Mouse (Mus musculus) C2C12 (cell line): ENCODE results near the gene Gm20390. TPM values are rescaled to one million over a fixed set of nuclear protein-coding genes. Genes with fewer than 3 reads are reported as not detected.

ENCODE experiments used
- H3K27me3 ChIP-seq: one replicate; pipeline ENCODE4 v1.6.1; 2011; ENCODE audit not compliant: control insufficient read depth, insufficient read depth, insufficient read length
- H3K36me3 ChIP-seq: one replicate; pipeline ENCODE4 v1.6.1; 2011; ENCODE audit not compliant: control insufficient read depth, insufficient read depth
- H3K4me3 ChIP-seq: one replicate; pipeline ENCODE4 v1.5.1; 2011; ENCODE audit warnings: mild to moderate bottlenecking, control low read depth; ENCODE audit not compliant: poor library complexity, insufficient read depth, severe bottlenecking
- H3K79me2 ChIP-seq: one replicate; pipeline ENCODE4 v1.6.1; 2011; ENCODE audit not compliant: control insufficient read depth, insufficient read depth
- H3K79me3 ChIP-seq: one replicate; pipeline ENCODE4 v1.6.1; 2011; ENCODE audit warnings: low read depth, control low read depth
- H3ac ChIP-seq: one replicate; pipeline ENCODE3; 2011; ENCODE audit warnings: low read depth; ENCODE audit not compliant: control insufficient read depth, insufficient read length
- CEBPB ChIP-seq: IDR thresholded peaks from one replicate; pipeline ENCODE4 v1.6.1; 2011; ENCODE audit warnings: low read depth, mild to moderate bottlenecking, control low read depth, moderate library complexity
- CTCF ChIP-seq: IDR thresholded peaks from one replicate; pipeline ENCODE4 v1.5.1; 2011; ENCODE audit not compliant: control insufficient read depth, insufficient read depth, insufficient read length
- FOSL1 ChIP-seq: IDR thresholded peaks from one replicate; pipeline ENCODE4 v1.8.0; 2011; ENCODE audit warnings: mild to moderate bottlenecking, low read length; ENCODE audit not compliant: poor library complexity, insufficient read depth, severe bottlenecking
- MAX ChIP-seq: IDR thresholded peaks from one replicate; pipeline ENCODE4 v1.6.1; 2011; ENCODE audit warnings: mild to moderate bottlenecking, control low read depth
- MYOD1 ChIP-seq: IDR thresholded peaks from one replicate; pipeline ENCODE4 v1.6.1; 2011; ENCODE audit warnings: low read depth; ENCODE audit not compliant: control insufficient read depth, insufficient read length
- MYOG ChIP-seq: IDR thresholded peaks from one replicate; pipeline ENCODE4 v1.6.1; 2011; ENCODE audit not compliant: control insufficient read depth, insufficient read length; ENCODE audit errors: extremely low read depth
- USF1 ChIP-seq: IDR thresholded peaks from one replicate; pipeline ENCODE4 v1.6.1; 2011; ENCODE audit warnings: low read depth, mild to moderate bottlenecking, control low read depth, moderate library complexity
- long read RNA-seq, 2 experiments: library from polyadenylated mRNA; unstranded; transcript quantifications; one replicate each; pipeline ENCODE4 v2.0.0; 2019 to 2020
- polyA plus RNA-seq: library from polyadenylated mRNA; unstranded; fragments of >200 nt; fragmentation: generic; extraction: Trizol; gene quantifications from one replicate; pipeline ENCODE4 v1.2.1, GENCODE M21; 2012; ENCODE audit warnings: missing spikeins

The Gm20390 gene
- polyA plus RNA-seq, result 578 TPM
- long read RNA-seq, experiment 1, partial matches to known transcripts, result 54 of 55 reads
- long read RNA-seq, experiment 1, other reads (novel, unspliced or antisense), result 1 of 55 reads
- long read RNA-seq, experiment 2, partial matches to known transcripts, result 1 of 1 reads
- long read RNA-seq, experiment 2, other reads (novel, unspliced or antisense), result 0 of 1 reads

DNA sequence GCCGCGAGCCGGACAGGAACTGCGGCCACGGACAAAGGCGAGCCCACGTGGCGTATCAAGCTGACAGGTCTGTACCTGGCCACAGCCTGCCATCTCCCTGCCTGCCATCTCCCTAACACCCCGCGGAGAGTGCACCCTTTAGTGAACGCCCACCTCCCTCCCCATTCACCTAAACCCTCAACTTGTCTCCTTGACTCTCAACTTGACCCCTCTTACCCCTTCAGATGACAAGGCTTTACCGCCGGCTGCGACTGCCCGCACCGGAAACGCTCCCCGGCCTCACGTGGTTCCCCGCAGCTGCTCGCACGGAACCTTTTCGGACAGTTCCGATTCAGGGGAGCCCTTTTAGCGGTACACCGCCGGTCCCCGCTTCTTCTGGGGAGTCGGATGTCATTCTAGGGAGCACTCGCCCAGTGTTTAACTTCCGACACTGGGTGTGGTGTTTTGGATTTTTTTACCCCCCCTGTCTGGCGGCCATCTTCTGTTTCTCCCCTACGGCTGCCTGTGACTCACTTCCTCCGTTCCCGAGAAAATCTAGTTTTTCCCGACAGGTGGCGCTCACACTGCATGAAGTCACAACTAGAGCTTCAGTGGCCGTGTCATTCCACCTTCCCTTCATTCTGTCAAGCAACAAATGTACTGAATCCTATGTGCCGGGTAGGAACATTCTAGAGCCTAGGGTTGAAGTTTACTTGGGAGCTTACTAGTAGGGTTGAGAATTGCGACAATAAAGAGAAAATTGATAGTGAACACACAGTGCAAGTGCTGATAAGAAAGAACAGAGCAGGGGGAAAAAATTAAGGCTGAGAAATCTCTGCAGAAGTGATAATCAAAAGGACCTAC is at the start of gene Gm20390, which contains the start of gene Nme1:
Gm20390 (minus strand) TSS at position 289 of the 843 bp plus-strand sequence.
Nme1 (minus strand) TSS at position 517 of the 843 bp plus-strand sequence.
- Histone ChIP-seq H3ac (peak within 1 kb of the TSS; percentile 96), H3K36me3 (peaks cover 33% of the 10 kb centered on the region), H3K79me2 (peaks cover 49% of the 10 kb centered on the region), H3K27me3 (no peaks in the 10 kb centered on the region), H3K79me3 (peaks cover 42% of the 10 kb centered on the region), H3K4me3 (peak within 1 kb of the TSS; percentile 43)
- TF ChIP-seq CTCF (peak; percentile 1), USF1 (peak; percentile 88), MYOG (no peak), FOSL1 (peak; percentile 33), MAX (peak; percentile 96), MYOD1 (peak; percentile 60), CEBPB (no peak)

DNA sequence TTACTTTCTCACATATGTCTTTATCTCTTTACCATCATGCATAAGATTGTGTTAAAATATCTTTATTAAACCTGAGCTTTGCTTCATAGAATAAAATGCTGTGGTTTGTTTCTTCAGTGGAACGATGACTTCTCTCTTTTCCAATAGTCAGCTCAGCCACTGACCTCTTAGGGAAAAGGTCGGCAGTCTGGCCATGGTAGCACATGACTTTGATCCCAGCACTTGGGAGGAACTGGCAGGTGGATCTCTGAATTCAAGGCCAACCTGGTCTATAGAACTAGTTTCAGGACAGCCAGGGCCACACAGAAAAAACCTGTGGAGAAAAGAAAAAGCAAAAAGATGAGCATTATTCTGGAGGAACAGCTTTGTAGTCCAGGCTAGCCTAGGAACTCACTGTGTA is 35.3 kb upstream of the Gm20390 start:
- Histone ChIP-seq H3K27me3 (no peaks in the 10 kb centered on the region), H3K4me3 (no peak overlapping the region), H3ac (no peak overlapping the region), H3K79me2 (peaks cover 91% of the 10 kb centered on the region), H3K36me3 (peaks cover 5% of the 10 kb centered on the region), H3K79me3 (peaks cover 70% of the 10 kb centered on the region)
- TF ChIP-seq MYOG (no peak), USF1 (no peak), MYOD1 (no peak), FOSL1 (no peak), CEBPB (no peak), CTCF (no peak), MAX (no peak)

DNA sequence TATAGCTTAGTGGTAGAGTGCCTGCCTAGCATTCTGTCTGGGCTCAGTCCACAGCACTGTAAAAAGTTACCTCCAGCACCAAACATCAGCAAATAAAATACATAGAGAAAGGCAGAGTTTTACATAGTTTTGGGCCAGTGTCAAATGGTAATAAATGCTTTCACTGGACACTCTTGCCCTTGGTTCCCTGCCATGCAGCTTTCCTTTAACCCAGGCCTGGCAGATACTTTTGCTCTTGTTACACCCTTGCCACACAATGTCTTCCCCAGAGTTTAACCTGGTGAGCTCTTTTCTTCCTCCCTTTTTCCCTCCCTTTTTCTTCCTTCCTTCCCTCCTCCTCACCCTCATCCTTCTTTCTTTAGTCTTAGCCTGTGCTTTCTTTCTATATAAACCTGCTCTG is 31.2 kb upstream of the Gm20390 start:
- peaks cover 66% of the 10 kb centered on the region for H3K79me3 ChIP-seq
- peaks cover 5% of the 10 kb centered on the region for H3K36me3 ChIP-seq
- H3K27me3 ChIP-seq, result no peaks in the 10 kb centered on the region
- no peak overlapping the region for H3ac ChIP-seq
- TF ChIP-seq MAX (no peak), FOSL1 (no peak), USF1 (no peak), MYOG (no peak), CEBPB (no peak), CTCF (no peak), MYOD1 (no peak)
- H3K79me2 ChIP-seq, result peaks cover 75% of the 10 kb centered on the region
- no peak overlapping the region for H3K4me3 ChIP-seq

DNA sequence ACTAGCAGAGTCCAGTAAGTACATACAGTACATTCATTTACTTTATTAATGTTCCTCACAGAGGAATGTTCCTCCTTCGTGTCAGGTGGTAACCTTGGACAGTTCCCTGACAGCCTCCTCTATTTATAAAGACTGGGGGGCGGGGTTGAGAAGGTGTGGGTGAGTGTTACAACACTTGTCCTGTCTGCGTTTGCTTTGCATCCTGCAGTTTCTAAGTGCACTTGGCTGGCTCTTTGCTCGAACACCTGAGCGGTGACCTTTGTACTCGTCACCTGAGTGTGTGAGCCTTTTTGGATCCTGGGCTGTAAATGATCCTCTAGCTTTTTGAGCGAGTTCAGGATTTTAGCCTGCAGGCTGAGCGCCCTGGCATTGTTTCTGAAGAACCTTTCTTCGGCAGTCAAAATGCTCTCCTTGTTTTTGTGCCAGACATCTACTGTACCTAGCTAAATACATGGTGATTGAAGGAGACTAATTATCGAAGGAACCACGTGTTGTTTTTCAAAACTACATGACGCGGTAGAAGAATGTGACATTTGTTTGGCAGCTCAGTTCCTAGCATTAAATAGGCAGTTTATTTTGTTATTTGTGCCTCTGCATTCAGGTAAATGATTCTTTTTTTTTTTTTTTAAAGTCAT is 29.2 kb upstream of the Gm20390 start:
- Histone ChIP-seq H3K4me3 (peak overlapping the region; percentile 86), H3ac (peak overlapping the region; percentile 54), H3K27me3 (no peaks in the 10 kb centered on the region), H3K79me3 (peaks cover 47% of the 10 kb centered on the region), H3K36me3 (peaks cover 5% of the 10 kb centered on the region), H3K79me2 (peaks cover 55% of the 10 kb centered on the region)
- TF ChIP-seq MYOG (no peak), USF1 (no peak), CEBPB (no peak)

DNA sequence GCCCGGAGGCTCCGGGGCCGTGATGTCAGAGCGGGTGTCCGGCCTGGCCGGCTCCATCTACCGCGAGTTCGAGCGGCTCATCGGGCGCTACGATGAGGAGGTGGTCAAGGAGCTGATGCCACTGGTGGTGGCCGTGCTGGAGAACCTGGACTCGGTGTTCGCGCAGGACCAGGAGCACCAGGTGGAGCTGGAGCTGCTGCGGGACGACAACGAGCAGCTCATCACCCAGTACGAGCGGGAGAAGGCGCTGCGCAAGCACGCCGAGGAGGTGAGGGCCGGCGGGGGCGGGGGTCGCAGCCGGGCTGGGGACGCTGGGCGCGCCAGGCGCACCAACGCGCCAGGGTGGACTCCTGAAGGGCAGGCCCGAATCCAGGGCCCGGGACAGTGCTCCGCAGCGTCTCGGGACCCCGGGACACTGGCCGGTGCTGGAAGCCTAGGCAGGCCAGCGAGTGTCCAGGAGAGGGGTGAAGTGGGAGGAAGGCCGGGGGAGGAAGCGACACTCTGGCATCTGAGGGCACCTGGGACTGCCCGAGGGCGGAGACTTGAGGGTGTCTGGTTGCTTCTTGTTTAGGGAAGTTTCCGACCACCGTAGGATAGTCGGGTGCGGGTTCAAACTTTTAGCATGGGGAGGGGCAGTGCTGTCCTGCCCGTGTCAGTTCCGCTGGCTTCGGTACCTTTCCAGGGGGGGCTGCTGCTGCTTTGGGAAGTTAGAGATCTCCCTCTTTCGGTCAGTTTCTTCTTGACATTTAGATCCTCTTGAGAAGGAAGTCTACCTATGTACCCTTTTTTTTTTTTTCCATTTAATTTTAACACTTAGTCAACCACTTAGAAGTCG is 28.4 kb upstream of the Gm20390 start:
- Histone ChIP-seq H3K4me3 (peak overlapping the region; percentile 86), H3ac (peak overlapping the region; percentile 87), H3K79me3 (peaks cover 47% of the 10 kb centered on the region), H3K27me3 (no peaks in the 10 kb centered on the region), H3K79me2 (peaks cover 54% of the 10 kb centered on the region), H3K36me3 (peaks cover 5% of the 10 kb centered on the region)
- TF ChIP-seq MYOG (no peak), CEBPB (no peak), MAX (no peak), CTCF (no peak), MYOD1 (no peak), FOSL1 (no peak), USF1 (no peak)
